Mouse (Mus musculus): Measurements from ENCODE around the gene Adgb. TPM values are rescaled to one million over a fixed set of nuclear protein-coding genes. Genes with fewer than 3 reads are reported as not detected.

Gene Adgb
- polyA plus RNA-seq, 1 experiment from 2014 or later = 0.17 TPM

- H3K4me3 ChIP-seq = no peak overlapping the region
- H3K27me3 ChIP-seq (ENCODE audit: insufficient read depth, poor library complexity, severe bottlenecking) = no peaks in the 10 kb centered on the region
- no peak for DNase-seq (ENCODE audit: low spot score)
- no peaks in the 10 kb centered on the region for H3K36me3 ChIP-seq
- 88% methylated on average over 7 of the region's 7 CpGs for WGBS
- no peak overlapping the region for H3K27ac ChIP-seq
- no peaks in the 10 kb centered on the region for H3K9me3 ChIP-seq
- no peaks in the 10 kb centered on the region for H3K4me1 ChIP-seq (replicated peaks)
Measured at GRCm38 (mm10) chr10:10429032-10429431, 43.1 kb downstream of the Adgb start.

- H3K4me3 ChIP-seq = no peak overlapping the region
- DNase-seq (ENCODE audit: low spot score) = no peak
- H3K27ac ChIP-seq = no peak overlapping the region
- WGBS = 87% methylated on average over 2 of the region's 2 CpGs
- no peaks in the 10 kb centered on the region for H3K27me3 ChIP-seq (ENCODE audit: insufficient read depth, poor library complexity, severe bottlenecking)
- H3K36me3 ChIP-seq = no peaks in the 10 kb centered on the region
- H3K4me1 ChIP-seq (replicated peaks) = no peaks in the 10 kb centered on the region
- no peaks in the 10 kb centered on the region for H3K9me3 ChIP-seq
Measured at GRCm38 (mm10) chr10:10424383-10424782, 47.7 kb downstream of the Adgb start.

- DNase-seq (ENCODE audit: low spot score) = no peak
- no peak overlapping the region for H3K4me3 ChIP-seq
- no peak overlapping the region for H3K27ac ChIP-seq
- H3K4me1 ChIP-seq (replicated peaks) = no peaks in the 10 kb centered on the region
- H3K36me3 ChIP-seq = no peaks in the 10 kb centered on the region
- no peaks in the 10 kb centered on the region for H3K9me3 ChIP-seq
- no peaks in the 10 kb centered on the region for H3K27me3 ChIP-seq (ENCODE audit: insufficient read depth, poor library complexity, severe bottlenecking)
- 81% methylated on average over 5 of the region's 5 CpGs for WGBS
Measured at GRCm38 (mm10) chr10:10411046-10411445, 61.1 kb downstream of the Adgb start.

- WGBS = 63% methylated on average over 3 of the region's 3 CpGs
- no peaks in the 10 kb centered on the region for H3K27me3 ChIP-seq (ENCODE audit: insufficient read depth, poor library complexity, severe bottlenecking)
- H3K4me1 ChIP-seq (replicated peaks) = no peaks in the 10 kb centered on the region
- DNase-seq (ENCODE audit: low spot score) = no peak
- no peak overlapping the region for H3K4me3 ChIP-seq
- no peaks in the 10 kb centered on the region for H3K36me3 ChIP-seq
- no peak overlapping the region for H3K27ac ChIP-seq
- no peaks in the 10 kb centered on the region for H3K9me3 ChIP-seq
Measured at GRCm38 (mm10) chr10:10408166-10408565, 64.0 kb downstream of the Adgb start.

- Histone ChIP-seq H3K27ac (no peak overlapping the region), H3K36me3 (no peaks in the 10 kb centered on the region), H3K4me1 (replicated peaks) (no peaks in the 10 kb centered on the region), H3K27me3 (ENCODE audit: insufficient read depth, poor library complexity, severe bottlenecking) (no peaks in the 10 kb centered on the region), H3K4me3 (no peak overlapping the region), H3K9me3 (no peaks in the 10 kb centered on the region)
- no peak for DNase-seq (ENCODE audit: low spot score)
- WGBS = 79% methylated on average over 4 of the region's 4 CpGs
Measured at GRCm38 (mm10) chr10:10395784-10396481, 76.2 kb downstream of the Adgb start.

GRCm38 (mm10) chr10:10374629-10375028 is 97.5 kb downstream of the Adgb start:
- DNase-seq (ENCODE audit: low spot score) = no peak
- H3K36me3 ChIP-seq = no peaks in the 10 kb centered on the region
- WGBS = 46% methylated on average over 1 of the region's 1 CpGs
- no peak overlapping the region for H3K27ac ChIP-seq
- no peaks in the 10 kb centered on the region for H3K27me3 ChIP-seq (ENCODE audit: insufficient read depth, poor library complexity, severe bottlenecking)
- 0 out of 2 replicates have a peak, but pooled peaks cover 3% of the 10 kb centered on the region for H3K4me1 ChIP-seq (replicated peaks)
- no peak overlapping the region for H3K4me3 ChIP-seq
- H3K9me3 ChIP-seq = no peaks in the 10 kb centered on the region

- no peak overlapping the region for H3K27ac ChIP-seq
Measured at GRCm38 (mm10) chr10:10364025-10364424, 108.1 kb downstream of the Adgb start.

GRCm38 (mm10) chr10:10355605-10356227 is 116.4 kb downstream of the Adgb start:
- no peak overlapping the region for H3K4me3 ChIP-seq
- no peak overlapping the region for H3K27ac ChIP-seq
- WGBS = 23% methylated on average over 3 of the region's 3 CpGs
- DNase-seq (ENCODE audit: low spot score) = peak; percentile 25
- no peaks in the 10 kb centered on the region for H3K4me1 ChIP-seq (replicated peaks)
- H3K9me3 ChIP-seq = no peaks in the 10 kb centered on the region
- no peaks in the 10 kb centered on the region for H3K27me3 ChIP-seq (ENCODE audit: insufficient read depth, poor library complexity, severe bottlenecking)
- no peaks in the 10 kb centered on the region for H3K36me3 ChIP-seq

More at GRCm38 (mm10) chr10:10364025-10364424, 108.1 kb downstream of the Adgb start:
- H3K4me1 ChIP-seq (replicated peaks) = no peaks in the 10 kb centered on the region
- no peak for DNase-seq (ENCODE audit: low spot score)
- WGBS = 75% methylated on average over 1 of the region's 1 CpGs
- no peaks in the 10 kb centered on the region for H3K27me3 ChIP-seq (ENCODE audit: insufficient read depth, poor library complexity, severe bottlenecking)
- H3K36me3 ChIP-seq = no peaks in the 10 kb centered on the region
- no peak overlapping the region for H3K4me3 ChIP-seq
- H3K9me3 ChIP-seq = no peaks in the 10 kb centered on the region

GRCm38 (mm10) chr10:10352184-10352583 is 119.9 kb downstream of the Adgb start:
- DNase-seq (ENCODE audit: low spot score) = no peak
- Histone ChIP-seq H3K27ac (no peak overlapping the region), H3K9me3 (peaks cover 4% of the 10 kb centered on the region; the same call in 1 of the 2 replicates), H3K27me3 (ENCODE audit: insufficient read depth, poor library complexity, severe bottlenecking) (no peaks in the 10 kb centered on the region), H3K4me1 (replicated peaks) (no peaks in the 10 kb centered on the region), H3K4me3 (no peak overlapping the region), H3K36me3 (no peaks in the 10 kb centered on the region)
- 86% methylated on average over 3 of the region's 3 CpGs for WGBS

- DNase-seq (ENCODE audit: low spot score) = no peak
- Histone ChIP-seq H3K4me3 (no peak overlapping the region), H3K36me3 (no peaks in the 10 kb centered on the region), H3K27ac (no peak overlapping the region), H3K4me1 (replicated peaks) (no peaks in the 10 kb centered on the region), H3K9me3 (peaks cover 4% of the 10 kb centered on the region; the same call in 1 of the 2 replicates), H3K27me3 (ENCODE audit: insufficient read depth, poor library complexity, severe bottlenecking) (no peaks in the 10 kb centered on the region)
- WGBS = 88% methylated on average over 3 of the region's 3 CpGs
Measured at GRCm38 (mm10) chr10:10350550-10350949, 121.6 kb downstream of the Adgb start.

GRCm38 (mm10) chr10:10343930-10344329 is 128.2 kb downstream of the Adgb start:
- H3K4me1 ChIP-seq (replicated peaks) = no peaks in the 10 kb centered on the region
- no peaks in the 10 kb centered on the region for H3K27me3 ChIP-seq (ENCODE audit: insufficient read depth, poor library complexity, severe bottlenecking)
- DNase-seq (ENCODE audit: low spot score) = no peak
- H3K36me3 ChIP-seq = no peaks in the 10 kb centered on the region
- peaks cover 4% of the 10 kb centered on the region; the same call in 1 of the 2 replicates for H3K9me3 ChIP-seq
- WGBS = 93% methylated on average over 3 of the region's 3 CpGs
- no peak overlapping the region for H3K4me3 ChIP-seq
- H3K27ac ChIP-seq = no peak overlapping the region

- H3K4me1 ChIP-seq (replicated peaks) = 0 out of 2 replicates have a peak, but pooled peaks cover 5% of the 10 kb centered on the region
- DNase-seq (ENCODE audit: low spot score) = no peak
- H3K27me3 ChIP-seq (ENCODE audit: insufficient read depth, poor library complexity, severe bottlenecking) = no peaks in the 10 kb centered on the region
- no peaks in the 10 kb centered on the region for H3K36me3 ChIP-seq
- no peaks in the 10 kb centered on the region for H3K9me3 ChIP-seq
- H3K4me3 ChIP-seq = no peak overlapping the region
- WGBS = 86% methylated on average over 2 of the region's 2 CpGs
- H3K27ac ChIP-seq = no peak overlapping the region
Measured at GRCm38 (mm10) chr10:10325560-10325959, 146.6 kb downstream of the Adgb start.

- Histone ChIP-seq H3K36me3 (no peaks in the 10 kb centered on the region), H3K27me3 (ENCODE audit: insufficient read depth, poor library complexity, severe bottlenecking) (no peaks in the 10 kb centered on the region), H3K4me3 (no peak overlapping the region), H3K4me1 (replicated peaks) (0 out of 2 replicates have a peak, but pooled peaks cover 7% of the 10 kb centered on the region), H3K27ac (no peak overlapping the region), H3K9me3 (no peaks in the 10 kb centered on the region)
- WGBS = 88% methylated on average over 11 of the region's 11 CpGs
- DNase-seq (ENCODE audit: low spot score) = no peak
Measured at GRCm38 (mm10) chr10:10322961-10323360, 149.2 kb downstream of the Adgb start.
